9 mouse cellular contexts compared by ENCODE assay signal in the genomic region with DNA sequence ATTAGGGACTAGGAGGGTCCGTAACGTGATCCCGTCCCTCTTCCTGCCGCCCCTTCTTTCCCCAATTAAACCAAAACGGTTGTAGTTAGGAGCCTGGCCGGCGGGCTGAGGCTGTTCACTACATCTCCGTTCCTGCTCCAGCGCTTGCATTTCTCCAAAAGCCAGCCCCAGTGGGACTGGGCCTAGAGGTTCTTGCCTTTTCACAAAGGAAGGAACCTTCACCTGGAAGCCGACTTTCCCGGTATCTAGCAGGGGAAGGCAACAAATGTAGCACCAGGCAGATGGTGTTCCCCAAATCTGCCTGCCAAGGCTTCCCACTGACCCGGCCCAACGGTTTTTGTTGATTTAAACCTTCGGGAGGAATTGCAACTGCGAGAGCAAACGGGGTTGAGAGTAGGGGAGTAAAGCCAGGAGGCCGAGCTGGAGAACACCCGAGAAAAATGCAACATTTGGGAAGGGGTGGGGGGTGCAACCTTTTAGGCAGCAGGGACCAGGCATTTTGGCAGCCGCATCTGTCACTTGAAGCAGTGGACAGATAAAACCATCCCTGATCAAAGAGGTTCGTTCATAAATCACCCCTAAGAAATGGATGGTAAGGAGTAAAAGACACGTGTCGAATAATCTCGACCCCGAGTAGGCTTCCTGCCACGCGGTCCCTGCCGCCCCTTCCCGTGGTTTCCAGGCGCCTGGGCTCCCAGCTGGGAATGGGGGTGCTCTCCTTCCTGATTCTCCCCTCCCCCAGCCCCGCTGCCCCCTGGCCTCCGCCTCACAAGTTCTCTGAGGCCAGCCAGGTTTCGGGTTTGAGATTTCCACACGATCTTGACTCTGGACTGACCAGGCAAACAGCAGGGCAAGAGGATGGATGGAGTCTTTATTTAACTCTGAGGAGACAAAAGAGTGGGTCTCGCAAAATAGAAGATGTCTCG. TPM values are rescaled to one million over a fixed set of nuclear protein-coding genes. Genes with fewer than 3 reads are reported as not detected.
DNase-seq lines count a peak whose midpoint lies in the region; ATAC-seq lines count a peak whose summit lies in the region.
"Had no signal": no experiment of that assay in that cellular context is flagged by ENCODE, and none has a peak within 500 bp of the region (broad histone marks: within the 10 kb centered on the region; RNA-seq: fewer than 3 reads in every experiment).

No protein-coding gene starts in this region.

- H3K27me3 ChIP-seq in limb, embryonic 15.5 days, result peaks cover 22% of the 10 kb centered on the region

- H3K9ac ChIP-seq in limb, embryonic 15.5 days, result 0 out of 2 replicates have a peak overlapping the region, but pooled peaks have one; percentile 23

- intact Hi-C loops in gastrocnemius, postnatal 14 days (cut with DNase I; ENCODE audit: low total_unique reads), result no loop called here

- no peaks in the 10 kb centered on the region for H3K9me3 ChIP-seq in limb, embryonic 15.5 days

- no peaks in the 10 kb centered on the region for H3K36me3 ChIP-seq in limb, embryonic 15.5 days

- H3K4me2 ChIP-seq in limb, embryonic 15.5 days, result peak overlapping the region; percentile 58

- 2% methylated on average over 35 of the region's 35 CpGs for WGBS in limb, embryonic 15.5 days

- ATAC-seq in limb, embryonic 15.5 days (ENCODE audit: insufficient number of reproducible peaks, low FRiP score, low TSS enrichment, low read depth), result no peak

- peak overlapping the region; percentile 34 for H3K4me3 ChIP-seq in limb, embryonic 15.5 days
- H3K4me3 ChIP-seq: myocyte had no signal

- H3K27ac ChIP-seq in limb, embryonic 15.5 days, result peak overlapping the region; percentile 87

- peak; percentile 17 for DNase-seq in gastrocnemius, postnatal 14 days
- DNase-seq in gastrocnemius, adult 8-10 months (ENCODE audit: low spot score in 2 of 2), result no peak
- DNase-seq in Muller cell, postnatal 12 days (ENCODE audit: inconsistent ontology term), result peak; percentile 48
- DNase-seq in forelimb bud, embryonic 11.5 days (ENCODE audit: low read depth, low spot score), result peak; percentile 79
- no peak for DNase-seq in layer of hippocampus, adult 8-10 months (ENCODE audit: low spot score in 2 of 2)
- DNase-seq in urinary bladder, postnatal 4 days (ENCODE audit: low spot score in 2 of 2), result no peak
- DNase-seq in spleen, postnatal 36 days (ENCODE audit: low spot score in 2 of 2), result no peak

- peaks cover 39% of the 10 kb centered on the region for H3K4me1 ChIP-seq in limb, embryonic 15.5 days

RNA-seq across cellular contexts. Expression of a gene that starts 9.3 kb away (rescaled TPM):
- total RNA-seq in gastrocnemius, postnatal 14 days (2021), result 1 to 10 TPM; 2.1 to 3.5 TPM
- total RNA-seq in gastrocnemius, adult 8-10 months (2022), result 1 to 10 TPM in 1 of 4 experiments, under 1 TPM in 3; 0.24 to 2.1 (median 0.67) TPM
- 27.9 and 43.7 TPM in 2 replicates for polyA plus RNA-seq in limb, embryonic 15.5 days (2015; fragmentation: Nextera tagmentation; extraction: Ambion mirVana)
- 1 to 10 TPM; 1.2 to 1.9 (median 1.3) TPM for total RNA-seq in layer of hippocampus, adult 8-10 months (2022)

RNA-seq across cellular contexts. Expression of a gene that starts 38.5 kb away (rescaled TPM):
- total RNA-seq in gastrocnemius, postnatal 14 days (2021), result not detected
- not detected for total RNA-seq in gastrocnemius, adult 8-10 months (2022)
- not detected in 2 replicates for polyA plus RNA-seq in limb, embryonic 15.5 days (2015; fragmentation: Nextera tagmentation; extraction: Ambion mirVana)
- total RNA-seq in layer of hippocampus, adult 8-10 months (2022), result not detected
- polyA plus RNA-seq: myocyte had no signal

Comparison
In these comparisons a context has a peak if more than half of its experiments do, and no peak if none do; other contexts are left out.
1. DNase-seq: peak in gastrocnemius, postnatal 14 days (single experiment), Muller cell, postnatal 12 days (single experiment) and forelimb bud, embryonic 11.5 days (single experiment); none in gastrocnemius, adult 8-10 months (0 of 2), layer of hippocampus, adult 8-10 months (0 of 2), urinary bladder, postnatal 4 days (0 of 2) and spleen, postnatal 36 days (0 of 2).